ENCODE assay signal across 22 mouse cellular contexts in genomic region chr7:144933796-144934195, GRCm38 (mm10). TPM values are rescaled to one million over a fixed set of nuclear protein-coding genes. Genes with fewer than 3 reads are reported as not detected.
DNase-seq lines count a peak whose midpoint lies in the region; ATAC-seq lines count a peak whose summit lies in the region.
"Had no signal": no experiment of that assay in that cellular context is flagged by ENCODE, and none has a peak within 500 bp of the region (broad histone marks: within the 10 kb centered on the region; RNA-seq: fewer than 3 reads in every experiment).

No protein-coding gene starts in this region.

- 94% methylated on average over 8 of the region's 8 CpGs for WGBS in hindbrain, embryonic 13.5 days
- WGBS in hindbrain, embryonic 16.5 days: 90% methylated on average over 8 of the region's 8 CpGs
- 92% methylated on average over 8 of the region's 8 CpGs for WGBS in neural tube, embryonic 12.5 days
- WGBS in neural tube, embryonic 15.5 days: 91% methylated on average over 8 of the region's 8 CpGs

- no peaks in the 10 kb centered on the region for H3K9me3 ChIP-seq in hindbrain, embryonic 13.5 days
- no peaks in the 10 kb centered on the region for H3K9me3 ChIP-seq in hindbrain, embryonic 16.5 days (ENCODE audit: control insufficient read depth, low read length)
- no peaks in the 10 kb centered on the region for H3K9me3 ChIP-seq in neural tube, embryonic 12.5 days
- no peaks in the 10 kb centered on the region for H3K9me3 ChIP-seq in neural tube, embryonic 15.5 days (replicated peaks)
- H3K9me3 ChIP-seq: embryonic facial prominence, embryonic 10.5 days; heart, embryonic 15.5 days; limb, embryonic 13.5 days; liver, embryonic 12.5 days; midbrain, embryonic 10.5 days had no signal

- H3K36me3 ChIP-seq in hindbrain, embryonic 13.5 days: peaks cover 31% of the 10 kb centered on the region
- H3K36me3 ChIP-seq in hindbrain, embryonic 16.5 days (ENCODE audit: control insufficient read depth, insufficient read depth, low read length): peaks cover 2% of the 10 kb centered on the region; the same call in 1 of the 2 replicates
- H3K36me3 ChIP-seq in neural tube, embryonic 12.5 days: peaks cover 37% of the 10 kb centered on the region
- H3K36me3 ChIP-seq in neural tube, embryonic 15.5 days: no peaks in the 10 kb centered on the region

- H3K4me2 ChIP-seq in hindbrain, embryonic 13.5 days: no peak overlapping the region
- no peak overlapping the region for H3K4me2 ChIP-seq in hindbrain, embryonic 16.5 days (ENCODE audit: low read length)
- no peak overlapping the region for H3K4me2 ChIP-seq in neural tube, embryonic 12.5 days (replicated peaks)
- H3K4me2 ChIP-seq in neural tube, embryonic 15.5 days: no peak overlapping the region
- H3K4me2 ChIP-seq: heart, embryonic 15.5 days; limb, embryonic 13.5 days; liver, embryonic 12.5 days had no signal

- 0 out of 2 replicates have a peak overlapping the region, but pooled peaks have one; percentile 29 for H3K9ac ChIP-seq in hindbrain, embryonic 13.5 days
- H3K9ac ChIP-seq in hindbrain, embryonic 16.5 days (ENCODE audit: low read depth, low read length): no peak overlapping the region
- 0 out of 2 replicates have a peak overlapping the region, but pooled peaks have one; percentile 17 for H3K9ac ChIP-seq in neural tube, embryonic 12.5 days
- H3K9ac ChIP-seq in neural tube, embryonic 15.5 days (replicated peaks): no peak overlapping the region
- H3K9ac ChIP-seq: heart, embryonic 15.5 days; limb, embryonic 13.5 days; liver, embryonic 12.5 days had no signal

- H3K27ac ChIP-seq in hindbrain, embryonic 13.5 days: no peak overlapping the region
- no peak overlapping the region for H3K27ac ChIP-seq in hindbrain, embryonic 16.5 days (ENCODE audit: low read depth, low read length)
- H3K27ac ChIP-seq in neural tube, embryonic 12.5 days: no peak overlapping the region
- no peak overlapping the region for H3K27ac ChIP-seq in neural tube, embryonic 15.5 days (replicated peaks)
- 0 out of 2 replicates have a peak overlapping the region, but pooled peaks have one; percentile 11 for H3K27ac ChIP-seq in brown adipose tissue, adult 24 weeks (replicated peaks; ENCODE audit: low read depth, low read length)
- H3K27ac ChIP-seq: embryonic facial prominence, embryonic 10.5 days; heart, embryonic 15.5 days; hindbrain, postnatal 0 days; limb, embryonic 13.5 days; liver, embryonic 12.5 days; midbrain, embryonic 10.5 days had no signal

- no peak for ATAC-seq in hindbrain, embryonic 13.5 days (ENCODE audit: low FRiP score)
- ATAC-seq in hindbrain, embryonic 16.5 days: no peak
- ATAC-seq in neural tube, embryonic 12.5 days (ENCODE audit: low FRiP score, low read depth): no peak
- no peak for ATAC-seq in neural tube, embryonic 15.5 days (ENCODE audit: low FRiP score)
- ATAC-seq: CD4-positive, CD25-positive, alpha-beta regulatory T cell, adult 4 months; hindbrain, postnatal 0 days; intestine, embryonic 16.5 days; liver, embryonic 12.5 days had no signal

- peaks cover 51% of the 10 kb centered on the region for H3K4me1 ChIP-seq in hindbrain, embryonic 13.5 days (replicated peaks)
- peaks cover 22% of the 10 kb centered on the region for H3K4me1 ChIP-seq in hindbrain, embryonic 16.5 days (ENCODE audit: control insufficient read depth, insufficient read depth, low read depth, low read length)
- peaks cover 28% of the 10 kb centered on the region for H3K4me1 ChIP-seq in neural tube, embryonic 12.5 days
- H3K4me1 ChIP-seq in neural tube, embryonic 15.5 days: peaks cover 38% of the 10 kb centered on the region
- peaks cover 9% of the 10 kb centered on the region for H3K4me1 ChIP-seq in brown adipose tissue, adult 24 weeks (ENCODE audit: control insufficient read depth, insufficient read depth, insufficient read length, low read length)

- H3K27me3 ChIP-seq in hindbrain, embryonic 13.5 days: peaks cover 12% of the 10 kb centered on the region
- no peaks in the 10 kb centered on the region for H3K27me3 ChIP-seq in hindbrain, embryonic 16.5 days (replicated peaks; ENCODE audit: control insufficient read depth, insufficient read depth, low read length)
- H3K27me3 ChIP-seq in neural tube, embryonic 12.5 days (replicated peaks): 0 out of 2 replicates have a peak, but pooled peaks cover under 1% of the 10 kb centered on the region
- H3K27me3 ChIP-seq in neural tube, embryonic 15.5 days (replicated peaks): peaks cover 9% of the 10 kb centered on the region; the same call in 1 of the 2 replicates
- H3K27me3 ChIP-seq: heart, embryonic 15.5 days; limb, embryonic 13.5 days had no signal

- peak; percentile 28 for DNase-seq in cerebellum, adult 11-12 months
- no peak for DNase-seq in cerebellum, adult 8-10 months
- no peak for DNase-seq in urinary bladder, adult 18-20 months (ENCODE audit: low spot score in 2 of 2)
- DNase-seq: cerebellum, adult 11 months; lung, adult 18-20 months; lung, postnatal 10 days; right cerebral cortex, postnatal 25 days had no signal

- no peak overlapping the region for H3K4me3 ChIP-seq in hindbrain, embryonic 13.5 days
- no peak overlapping the region for H3K4me3 ChIP-seq in hindbrain, embryonic 16.5 days (ENCODE audit: low read length)
- H3K4me3 ChIP-seq in neural tube, embryonic 12.5 days: no peak overlapping the region
- H3K4me3 ChIP-seq in neural tube, embryonic 15.5 days (replicated peaks): no peak overlapping the region
- H3K4me3 ChIP-seq in brown adipose tissue, adult 24 weeks (ENCODE audit: insufficient read depth, low read depth, low read length): no peak overlapping the region
- H3K4me3 ChIP-seq: embryonic facial prominence, embryonic 10.5 days; heart, embryonic 15.5 days; limb, embryonic 13.5 days; liver, embryonic 12.5 days; midbrain, embryonic 10.5 days had no signal

RNA-seq across cellular contexts. Expression of gene Ccnd1, which starts 5.9 kb away (rescaled TPM):
- polyA plus RNA-seq in hindbrain, embryonic 13.5 days (2015; fragmentation: Nextera tagmentation; extraction: Ambion mirVana): 51.2 and 54.9 TPM in 2 replicates
- 31.0 and 33.5 TPM in 2 replicates for polyA plus RNA-seq in hindbrain, embryonic 16.5 days (2015; fragmentation: Nextera tagmentation; extraction: Ambion mirVana)
- 140 and 159 TPM in 2 replicates for polyA plus RNA-seq in neural tube, embryonic 12.5 days (2016; fragmentation: Nextera tagmentation; extraction: Ambion mirVana)
- 19.2 and 27.4 TPM in 2 replicates for polyA plus RNA-seq in neural tube, embryonic 15.5 days (2015; fragmentation: Nextera tagmentation; extraction: Ambion mirVana)
- polyA plus RNA-seq in brown adipose tissue, adult 24 weeks (2012; ENCODE audit: insufficient read depth, insufficient read length, missing spikeins): 5.2 and 5.4 TPM in 2 replicates

RNA-seq across cellular contexts. Expression of gene LTO1, which starts 18.9 kb away (rescaled TPM):
- 33.8 and 38.4 TPM in 2 replicates for polyA plus RNA-seq in hindbrain, embryonic 13.5 days (2015; fragmentation: Nextera tagmentation; extraction: Ambion mirVana)
- polyA plus RNA-seq in hindbrain, embryonic 16.5 days (2015; fragmentation: Nextera tagmentation; extraction: Ambion mirVana): 29.7 and 32.5 TPM in 2 replicates
- polyA plus RNA-seq in neural tube, embryonic 12.5 days (2016; fragmentation: Nextera tagmentation; extraction: Ambion mirVana): 34.6 and 36.7 TPM in 2 replicates
- 32.6 and 32.8 TPM in 2 replicates for polyA plus RNA-seq in neural tube, embryonic 15.5 days (2015; fragmentation: Nextera tagmentation; extraction: Ambion mirVana)
- polyA plus RNA-seq in brown adipose tissue, adult 24 weeks (2012; ENCODE audit: insufficient read depth, insufficient read length, missing spikeins): 20.4 and 20.7 TPM in 2 replicates

RNA-seq across cellular contexts. Expression of gene Fgf15, which starts 37.5 kb away (rescaled TPM):
- polyA plus RNA-seq in hindbrain, embryonic 13.5 days (2015; fragmentation: Nextera tagmentation; extraction: Ambion mirVana): 40.1 and 66.5 TPM in 2 replicates
- 22.7 and 23.6 TPM in 2 replicates for polyA plus RNA-seq in hindbrain, embryonic 16.5 days (2015; fragmentation: Nextera tagmentation; extraction: Ambion mirVana)
- polyA plus RNA-seq in neural tube, embryonic 12.5 days (2016; fragmentation: Nextera tagmentation; extraction: Ambion mirVana): 48.1 and 59.1 TPM in 2 replicates
- 5.4 and 7.8 TPM in 2 replicates for polyA plus RNA-seq in neural tube, embryonic 15.5 days (2015; fragmentation: Nextera tagmentation; extraction: Ambion mirVana)
- polyA plus RNA-seq in brown adipose tissue, adult 24 weeks (2012; ENCODE audit: insufficient read depth, insufficient read length, missing spikeins): not detected in 2 replicates
- polyA plus RNA-seq: CD4-positive, CD25-positive, alpha-beta regulatory T cell, adult 4 months; heart, embryonic 15.5 days; liver, embryonic 12.5 days; spleen, adult 2 months; testis, adult 2 months had no signal

Comparison
In these comparisons a context has a peak if more than half of its experiments do, and no peak if none do; other contexts are left out.
1. H3K9ac ChIP-seq: peak in hindbrain, embryonic 13.5 days (single experiment) and neural tube, embryonic 12.5 days (single experiment); none in hindbrain, embryonic 16.5 days (single experiment) and neural tube, embryonic 15.5 days (single experiment).